16 mouse cellular contexts compared by ENCODE assay signal in the genomic region with DNA sequence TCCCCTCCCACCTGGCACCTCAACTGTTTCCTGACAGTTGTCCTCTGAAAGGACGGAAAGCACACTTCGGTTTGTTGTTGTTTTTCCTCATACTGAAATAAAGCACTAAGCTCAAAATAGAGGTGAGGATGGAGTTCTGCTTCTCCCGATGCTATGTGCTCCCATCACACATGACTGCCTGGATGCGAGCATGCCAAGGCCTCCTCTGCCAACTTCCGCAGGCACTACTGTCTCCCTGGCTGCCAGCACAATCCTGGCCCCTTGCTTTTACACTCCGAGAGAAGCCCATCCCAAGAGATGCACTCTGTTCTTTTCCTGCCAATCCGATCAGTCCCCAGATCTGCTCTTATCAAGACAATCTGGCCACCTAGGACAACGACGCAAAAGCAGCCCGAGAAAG. TPM values are rescaled to one million over a fixed set of nuclear protein-coding genes. Genes with fewer than 3 reads are reported as not detected.
DNase-seq lines count a peak whose midpoint lies in the region; ATAC-seq and TF ChIP-seq lines count a peak whose summit lies in the region.
"Had no signal": no experiment of that assay in that cellular context is flagged by ENCODE, and none has a peak within 500 bp of the region (broad histone marks: within the 10 kb centered on the region; RNA-seq: fewer than 3 reads in every experiment).

No protein-coding gene starts in this region.

- intact Hi-C loops in gastrocnemius, adult 2 months (cut with DNase I), result no loop called here

- no peak for TF ChIP-seq CTCF in MEL (IDR thresholded peaks at IDR 0.05 in 2 of 3, conservative IDR thresholded peaks at IDR 0.05 in 1 of 3; ENCODE audit: control insufficient read depth in 1 of 3, insufficient read depth in 1 of 3, low read depth in 2 of 3, low read length in 3 of 3, poor library complexity in 1 of 3, severe bottlenecking in 1 of 3)
- no peak for TF ChIP-seq CTCF in gastrocnemius, adult 2 months (IDR thresholded peaks at IDR 0.05)

- H3K9ac ChIP-seq in embryonic facial prominence, embryonic 13.5 days, result peak overlapping the region; percentile 40; the same call in 1 of the 2 replicates
- H3K9ac ChIP-seq in kidney, embryonic 16.5 days (replicated peaks; ENCODE audit: low read length), result 0 out of 2 replicates have a peak overlapping the region, but pooled peaks have one; percentile 8
- H3K9ac ChIP-seq in MEL (ENCODE audit: control insufficient read depth, low read depth, low read length, poor library complexity, severe bottlenecking), result no peak overlapping the region
- H3K9ac ChIP-seq: heart, embryonic 12.5 days had no signal

- TF ChIP-seq RAD21 in MEL (IDR thresholded peaks at IDR 0.05; ENCODE audit: low read depth, low read length), result no peak

- H3K36me3 ChIP-seq in embryonic facial prominence, embryonic 13.5 days, result peaks cover 52% of the 10 kb centered on the region
- peaks cover 69% of the 10 kb centered on the region for H3K36me3 ChIP-seq in embryonic facial prominence, embryonic 10.5 days (replicated peaks)
- peaks cover 33% of the 10 kb centered on the region for H3K36me3 ChIP-seq in kidney, embryonic 16.5 days (ENCODE audit: insufficient read depth, low read length)
- H3K36me3 ChIP-seq in MEL (ENCODE audit: control insufficient read depth in 1 of 2, insufficient read depth in 2 of 2, low read length in 2 of 2), result peaks cover 0 to 7% of the 10 kb centered on the region in 2 experiments; a peak in 2 of 4 replicates

- H3K27ac ChIP-seq in embryonic facial prominence, embryonic 13.5 days, result no peak overlapping the region
- no peak overlapping the region for H3K27ac ChIP-seq in embryonic facial prominence, embryonic 10.5 days (replicated peaks)
- no peak overlapping the region for H3K27ac ChIP-seq in kidney, embryonic 16.5 days (ENCODE audit: low read length)
- no peak overlapping the region for H3K27ac ChIP-seq in MEL (ENCODE audit: control insufficient read depth, low read depth, low read length)
- peak overlapping the region; percentile 96 for H3K27ac ChIP-seq in gastrocnemius, adult 2 months

- DNase-seq in embryonic facial prominence, embryonic 10.5 days (ENCODE audit: low spot score), result no peak
- no peak for DNase-seq in kidney, adult 18-20 months
- DNase-seq in MEL (ENCODE audit: low read depth, low spot score) (no peak), liver (no peak)
- DNase-seq in gastrocnemius, adult 2 months, result peak; percentile 67
- no peak for DNase-seq in adrenal gland, postnatal 36 days
- DNase-seq: B cell, adult 2 months; thymus, postnatal 36 days had no signal

- no peaks in the 10 kb centered on the region for H3K79me2 ChIP-seq in MEL (ENCODE audit: control insufficient read depth, insufficient read depth, low read length, poor library complexity)

- no peak overlapping the region for H3K4me2 ChIP-seq in embryonic facial prominence, embryonic 13.5 days
- H3K4me2 ChIP-seq in kidney, embryonic 16.5 days (replicated peaks; ENCODE audit: low read depth, low read length), result no peak overlapping the region
- H3K4me2 ChIP-seq: heart, embryonic 12.5 days; liver, embryonic 11.5 days had no signal

- no peak overlapping the region for H3K4me3 ChIP-seq in embryonic facial prominence, embryonic 13.5 days
- no peak overlapping the region for H3K4me3 ChIP-seq in embryonic facial prominence, embryonic 10.5 days
- no peak overlapping the region for H3K4me3 ChIP-seq in kidney, embryonic 16.5 days (ENCODE audit: low read length)
- H3K4me3 ChIP-seq in MEL (ENCODE audit: control insufficient read depth in 1 of 2, insufficient read depth in 1 of 2, low read depth in 2 of 2, low read length in 2 of 2), result no peak overlapping the region
- H3K4me3 ChIP-seq in gastrocnemius, adult 2 months, result peak overlapping the region; percentile 71
- H3K4me3 ChIP-seq: heart, embryonic 12.5 days had no signal

- no peaks in the 10 kb centered on the region for H3K4me1 ChIP-seq in embryonic facial prominence, embryonic 13.5 days
- H3K4me1 ChIP-seq in embryonic facial prominence, embryonic 10.5 days, result peaks cover 25% of the 10 kb centered on the region
- H3K4me1 ChIP-seq in kidney, embryonic 16.5 days (ENCODE audit: insufficient read depth, low read length), result peaks cover 18% of the 10 kb centered on the region
- no peaks in the 10 kb centered on the region for H3K4me1 ChIP-seq in MEL (ENCODE audit: control insufficient read depth in 1 of 2, insufficient read depth in 2 of 2, low read length in 2 of 2)

- no peak for ATAC-seq in embryonic facial prominence, embryonic 13.5 days (ENCODE audit: insufficient number of reproducible peaks, insufficient read depth, low FRiP score, low TSS enrichment, low read depth)
- ATAC-seq in kidney, embryonic 16.5 days (ENCODE audit: low FRiP score, low TSS enrichment), result no peak
- ATAC-seq: inflammation-experienced regulatory T-cells, adult 6 months; lung, postnatal 0 days had no signal

- WGBS in embryonic facial prominence, embryonic 13.5 days, result 78% methylated on average over 10 of the region's 10 CpGs
- WGBS in embryonic facial prominence, embryonic 10.5 days, result 83% methylated on average over 10 of the region's 10 CpGs
- WGBS in kidney, embryonic 16.5 days, result 67% methylated on average over 10 of the region's 10 CpGs

- no peak for TF ChIP-seq EP300 in MEL (IDR thresholded peaks at IDR 0.05; ENCODE audit: low read depth in 1 of 2, low read length in 2 of 2)

- TF ChIP-seq POLR2A in MEL (IDR thresholded peaks at IDR 0.05; ENCODE audit: control insufficient read depth in 1 of 2, insufficient read depth in 1 of 2, low read depth in 1 of 2, low read length in 2 of 2, poor library complexity in 1 of 2), result no peak

- no peaks in the 10 kb centered on the region for H3K9me3 ChIP-seq in embryonic facial prominence, embryonic 13.5 days
- no peaks in the 10 kb centered on the region for H3K9me3 ChIP-seq in embryonic facial prominence, embryonic 10.5 days
- no peaks in the 10 kb centered on the region for H3K9me3 ChIP-seq in kidney, embryonic 16.5 days (ENCODE audit: low read length)
- no peaks in the 10 kb centered on the region for H3K9me3 ChIP-seq in MEL (replicated peaks; ENCODE audit: insufficient read depth, low read length)
- H3K9me3 ChIP-seq: G1E; heart, embryonic 12.5 days had no signal

- H3K27me3 ChIP-seq in embryonic facial prominence, embryonic 13.5 days, result no peaks in the 10 kb centered on the region
- H3K27me3 ChIP-seq in embryonic facial prominence, embryonic 10.5 days (replicated peaks; ENCODE audit: low read depth, poor library complexity, severe bottlenecking), result no peaks in the 10 kb centered on the region
- H3K27me3 ChIP-seq in kidney, embryonic 16.5 days (ENCODE audit: insufficient read depth, low read length), result no peaks in the 10 kb centered on the region
- H3K27me3 ChIP-seq in MEL (ENCODE audit: control insufficient read depth in 1 of 2, insufficient read depth in 2 of 2, low read length in 2 of 2), result no peaks in the 10 kb centered on the region
- H3K27me3 ChIP-seq: heart, embryonic 12.5 days had no signal

RNA-seq across cellular contexts. Expression of gene Unc119b, which starts 8.8 kb away (rescaled TPM):
- polyA plus RNA-seq in embryonic facial prominence, embryonic 13.5 days (2015; fragmentation: Nextera tagmentation; extraction: Ambion mirVana), result 43.5 and 44.4 TPM in 2 replicates
- 63.5 and 68.7 TPM in 2 replicates for polyA plus RNA-seq in embryonic facial prominence, embryonic 10.5 days (2016; fragmentation: Nextera tagmentation; extraction: Ambion mirVana)
- polyA plus RNA-seq in kidney, embryonic 16.5 days (2015; fragmentation: Nextera tagmentation; extraction: Ambion mirVana), result 53.5 and 54.8 TPM in 2 replicates
- total RNA-seq in MEL (2012; rRNA removed), result 15.8 and 18.6 TPM in 2 replicates
- polyA plus RNA-seq in MEL (2012; ENCODE audit: insufficient read depth in 1 of 2, insufficient read length in 2 of 2, low read depth in 1 of 2, low replicate concordance in 2 of 2, missing spikeins in 1 of 2), result 10 to 100 TPM in 1 of 2 experiments, not detected in 1; 25.7 TPM
- 10 to 100 TPM; 11.8 to 15.7 TPM for total RNA-seq in gastrocnemius, adult 2 months (2021)
- total RNA-seq in adrenal gland, postnatal 36 days (2021), result 10 to 100 TPM; 38.9 to 45.3 TPM

RNA-seq across cellular contexts. Expression of gene Mlec, which starts 14.4 kb away (rescaled TPM):
- 73.4 and 79.0 TPM in 2 replicates for polyA plus RNA-seq in embryonic facial prominence, embryonic 13.5 days (2015; fragmentation: Nextera tagmentation; extraction: Ambion mirVana)
- polyA plus RNA-seq in embryonic facial prominence, embryonic 10.5 days (2016; fragmentation: Nextera tagmentation; extraction: Ambion mirVana), result 73.6 and 80.6 TPM in 2 replicates
- polyA plus RNA-seq in kidney, embryonic 16.5 days (2015; fragmentation: Nextera tagmentation; extraction: Ambion mirVana), result 85.0 and 86.2 TPM in 2 replicates
- total RNA-seq in MEL (2012; rRNA removed), result 146 and 167 TPM in 2 replicates
- polyA plus RNA-seq in MEL (2012; ENCODE audit: insufficient read depth in 1 of 2, insufficient read length in 2 of 2, low read depth in 1 of 2, low replicate concordance in 2 of 2, missing spikeins in 1 of 2), result 100 to 1,000 TPM in 1 of 2 experiments, not detected in 1; 156 TPM
- total RNA-seq in gastrocnemius, adult 2 months (2021), result 100 to 1,000 TPM; 138 to 200 TPM
- 100 to 1,000 TPM; 184 to 197 TPM for total RNA-seq in adrenal gland, postnatal 36 days (2021)

RNA-seq across cellular contexts. Expression of gene Acads, which starts 24.4 kb away (rescaled TPM):
- 48.2 and 52.5 TPM in 2 replicates for polyA plus RNA-seq in embryonic facial prominence, embryonic 13.5 days (2015; fragmentation: Nextera tagmentation; extraction: Ambion mirVana)
- polyA plus RNA-seq in embryonic facial prominence, embryonic 10.5 days (2016; fragmentation: Nextera tagmentation; extraction: Ambion mirVana), result 72.6 and 78.7 TPM in 2 replicates
- polyA plus RNA-seq in kidney, embryonic 16.5 days (2015; fragmentation: Nextera tagmentation; extraction: Ambion mirVana), result 98.1 and 106 TPM in 2 replicates
- total RNA-seq in MEL (2012; rRNA removed), result 31.9 and 35.0 TPM in 2 replicates
- polyA plus RNA-seq in MEL (2012; ENCODE audit: insufficient read depth in 1 of 2, insufficient read length in 2 of 2, low read depth in 1 of 2, low replicate concordance in 2 of 2, missing spikeins in 1 of 2), result 10 to 100 TPM in 1 of 2 experiments, not detected in 1; 56.5 TPM
- 10 to 100 TPM; 49.9 to 81.7 TPM for total RNA-seq in gastrocnemius, adult 2 months (2021)
- total RNA-seq in adrenal gland, postnatal 36 days (2021), result 100 to 1,000 TPM; 156 to 220 TPM

RNA-seq across cellular contexts. Expression of gene Gm10401, which starts 45.5 kb away (rescaled TPM):
- polyA plus RNA-seq in embryonic facial prominence, embryonic 13.5 days (2015; fragmentation: Nextera tagmentation; extraction: Ambion mirVana), result 44.5 TPM in 2 replicates
- polyA plus RNA-seq in embryonic facial prominence, embryonic 10.5 days (2016; fragmentation: Nextera tagmentation; extraction: Ambion mirVana), result 20.8 and 25.5 TPM in 2 replicates
- polyA plus RNA-seq in kidney, embryonic 16.5 days (2015; fragmentation: Nextera tagmentation; extraction: Ambion mirVana), result 28.2 and 34.7 TPM in 2 replicates
- 3.5 and 4.6 TPM in 2 replicates for total RNA-seq in MEL (2012; rRNA removed)
- under 1 TPM in 1 of 2 experiments, not detected in 1; 0.56 TPM for polyA plus RNA-seq in MEL (2012; ENCODE audit: insufficient read depth in 1 of 2, insufficient read length in 2 of 2, low read depth in 1 of 2, low replicate concordance in 2 of 2, missing spikeins in 1 of 2)
- total RNA-seq in gastrocnemius, adult 2 months (2021), result not detected
- not detected for total RNA-seq in adrenal gland, postnatal 36 days (2021)
- total RNA-seq: layer of hippocampus, postnatal 10 days had no signal
- polyA plus RNA-seq: G1E had no signal

RNA-seq across cellular contexts. Expression of gene Cabp1, which starts 50.6 kb away (rescaled TPM):
- polyA plus RNA-seq in embryonic facial prominence, embryonic 13.5 days (2015; fragmentation: Nextera tagmentation; extraction: Ambion mirVana), result 1.3 and 2.0 TPM in 2 replicates
- 1.3 and 1.4 TPM in 2 replicates for polyA plus RNA-seq in embryonic facial prominence, embryonic 10.5 days (2016; fragmentation: Nextera tagmentation; extraction: Ambion mirVana)
- polyA plus RNA-seq in kidney, embryonic 16.5 days (2015; fragmentation: Nextera tagmentation; extraction: Ambion mirVana), result 1.3 TPM in 2 replicates
- 0.35 and 0.52 TPM in 2 replicates for total RNA-seq in MEL (2012; rRNA removed)
- polyA plus RNA-seq in MEL (2012; ENCODE audit: insufficient read depth in 1 of 2, insufficient read length in 2 of 2, low read depth in 1 of 2, low replicate concordance in 2 of 2, missing spikeins in 1 of 2), result 1 to 10 TPM in 1 of 2 experiments, not detected in 1; 1.7 TPM
- total RNA-seq in gastrocnemius, adult 2 months (2021), result 1 to 10 TPM in 1 of 2 experiments, under 1 TPM in 1; 0.79 to 1.5 TPM
- total RNA-seq in adrenal gland, postnatal 36 days (2021), result 10 to 100 TPM; 34.8 to 42.3 TPM
- polyA plus RNA-seq: G1E; inflammation-experienced regulatory T-cells, adult 6 months had no signal
